Mouse (Mus musculus): ENCODE results near the gene Msx3.
A peak's percentile ranks its signal among the peaks of the same experiment; 100 is the strongest.

The Msx3 gene

DNA sequence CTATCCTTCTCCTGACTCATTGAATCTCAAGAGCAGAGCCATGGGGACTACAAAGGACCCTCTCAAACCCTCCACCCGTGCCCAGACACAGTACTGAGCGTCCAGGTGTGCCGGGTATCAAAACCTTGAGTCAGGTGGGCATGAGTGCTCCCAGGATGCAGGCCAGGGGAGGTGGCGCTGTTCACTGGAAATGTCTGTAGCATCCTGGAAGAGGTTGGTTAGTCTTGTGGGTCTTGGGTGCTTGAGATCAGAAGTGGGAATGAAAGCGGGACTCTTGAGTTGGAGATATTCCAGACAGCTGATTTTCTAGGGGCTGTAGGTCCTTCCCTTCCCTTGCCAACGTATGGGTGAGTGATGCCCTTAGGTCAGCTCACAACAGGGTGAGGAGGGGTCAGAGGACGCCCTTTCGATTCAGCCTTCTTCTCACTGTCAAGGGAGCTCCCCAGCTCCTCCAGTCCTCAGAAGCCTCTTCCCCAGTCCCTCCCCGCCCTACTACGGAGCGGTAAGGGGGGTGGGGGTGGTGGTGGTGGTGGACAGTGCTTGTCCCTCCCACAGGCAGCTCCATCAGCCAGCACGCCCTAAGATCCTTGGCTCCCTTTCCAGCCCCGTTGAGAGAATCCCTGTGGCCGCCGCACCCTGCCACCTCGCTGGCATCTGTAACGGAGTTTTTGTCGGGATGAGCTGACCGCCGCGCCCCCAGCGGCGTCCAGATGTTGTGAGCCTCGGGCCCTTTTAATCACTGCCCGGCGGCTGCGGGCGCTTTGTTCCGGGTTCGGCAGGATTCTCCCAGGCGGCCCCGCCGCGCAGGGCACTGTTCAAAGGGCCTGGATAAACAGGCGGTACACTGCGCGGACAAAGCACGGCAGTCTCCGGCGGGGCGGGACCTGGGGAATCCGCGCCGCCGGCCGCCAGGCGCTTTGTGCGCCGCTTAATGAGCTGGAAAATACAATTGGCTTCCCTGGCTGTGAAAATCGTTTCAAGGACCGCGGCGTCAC, 8.8 kb upstream of the Msx3 start:
- peak; percentile 35 for DNase-seq (ENCODE audit: low spot score)

DNA sequence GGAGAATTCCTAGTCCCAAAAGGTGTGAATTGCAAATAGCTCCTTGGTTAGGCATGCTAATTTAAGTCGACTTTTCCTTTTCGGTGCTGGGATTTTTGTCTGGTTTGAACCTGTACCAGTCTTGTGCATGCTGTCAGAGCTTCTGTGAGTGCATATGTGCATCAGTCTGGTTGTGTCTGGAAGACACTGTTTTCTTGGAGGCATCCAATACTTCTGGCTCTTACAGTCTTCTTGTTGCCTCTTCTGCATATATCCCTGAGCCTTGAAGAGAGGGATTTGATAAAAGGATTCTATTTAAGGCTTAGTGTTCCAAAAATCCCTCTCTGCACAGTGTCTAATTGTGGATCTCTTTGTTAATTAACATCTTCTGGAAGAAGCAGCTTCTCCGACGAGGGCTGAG, 5.2 kb upstream of the Msx3 start:
- no peak for DNase-seq (ENCODE audit: low spot score)

DNA sequence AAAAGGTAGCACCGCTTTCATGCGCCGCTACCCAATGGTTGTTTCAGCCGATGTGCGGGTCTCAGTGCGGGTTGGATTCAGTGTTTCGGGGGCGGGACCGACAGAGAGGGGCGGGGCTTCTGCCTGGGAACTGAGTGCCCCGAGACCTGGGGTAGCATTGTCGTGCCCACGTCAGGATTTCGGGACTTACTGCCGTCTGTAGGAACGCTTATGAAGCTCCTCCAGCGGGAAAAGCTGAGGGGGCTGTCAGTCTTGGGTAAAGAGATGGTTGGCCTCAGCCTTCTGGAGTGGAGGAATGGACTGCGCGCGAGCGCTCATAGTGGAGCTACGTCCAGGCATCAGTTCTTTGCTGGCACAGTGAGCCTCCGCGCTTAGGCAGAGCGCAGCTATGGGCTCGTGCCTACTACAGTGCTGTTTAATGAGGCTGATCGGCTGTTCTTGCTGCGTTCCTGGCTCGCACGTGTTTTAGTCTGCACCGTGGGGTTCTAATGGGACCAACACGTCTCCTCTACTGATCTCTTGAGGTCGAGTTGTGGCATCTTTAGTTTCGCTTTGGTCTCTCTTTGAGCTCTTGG, 313 bp upstream of the Msx3 start:
- no peak for DNase-seq (ENCODE audit: low spot score)

DNA sequence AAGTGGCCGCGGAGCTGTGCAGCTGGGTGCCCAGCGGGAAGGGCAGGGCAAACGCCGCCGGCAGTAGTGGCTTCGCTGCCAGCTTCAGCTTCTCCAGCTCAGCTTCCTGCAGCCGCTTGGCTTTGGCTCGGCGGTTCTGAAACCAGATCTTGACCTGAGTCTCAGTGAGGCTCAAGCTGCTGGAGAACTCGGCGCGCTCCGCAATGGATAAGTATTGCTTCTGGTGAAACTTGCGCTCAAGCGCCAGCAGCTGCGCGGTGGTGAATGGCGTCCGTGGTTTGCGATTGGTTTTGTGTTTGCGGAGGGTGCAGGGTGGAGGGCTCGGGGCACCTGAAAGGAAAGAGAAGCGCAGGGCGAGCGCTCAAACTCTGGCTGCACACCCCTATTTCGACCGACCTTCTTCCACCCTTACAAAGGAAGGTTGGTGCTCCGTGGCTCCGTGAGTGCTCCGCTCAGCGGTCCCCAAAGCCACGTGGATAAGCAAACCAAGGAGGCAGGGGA, 1.0 kb downstream of the Msx3 start:
- DNase-seq (ENCODE audit: low spot score), result no peak

DNA sequence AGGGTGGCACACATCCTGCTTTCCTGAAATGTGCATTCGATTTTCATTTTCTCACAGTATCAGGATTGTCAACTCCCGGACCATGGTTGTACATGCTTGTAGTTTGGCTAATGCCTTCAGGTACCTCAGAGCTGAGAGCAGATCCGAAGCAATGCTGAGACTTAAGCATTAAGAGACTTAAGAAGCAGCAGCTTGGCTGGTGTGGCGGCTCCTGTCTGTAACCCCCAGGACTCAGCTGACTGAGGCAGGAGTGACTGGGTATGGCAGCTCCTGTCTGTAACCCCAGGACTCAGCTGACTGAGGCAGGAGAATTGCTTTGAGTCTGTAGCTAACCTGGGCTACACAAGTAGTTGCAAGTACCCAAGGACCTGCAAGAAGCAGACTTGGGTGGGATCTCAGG, 3.3 kb downstream of the Msx3 start:
- no peak for DNase-seq (ENCODE audit: low spot score)

DNA sequence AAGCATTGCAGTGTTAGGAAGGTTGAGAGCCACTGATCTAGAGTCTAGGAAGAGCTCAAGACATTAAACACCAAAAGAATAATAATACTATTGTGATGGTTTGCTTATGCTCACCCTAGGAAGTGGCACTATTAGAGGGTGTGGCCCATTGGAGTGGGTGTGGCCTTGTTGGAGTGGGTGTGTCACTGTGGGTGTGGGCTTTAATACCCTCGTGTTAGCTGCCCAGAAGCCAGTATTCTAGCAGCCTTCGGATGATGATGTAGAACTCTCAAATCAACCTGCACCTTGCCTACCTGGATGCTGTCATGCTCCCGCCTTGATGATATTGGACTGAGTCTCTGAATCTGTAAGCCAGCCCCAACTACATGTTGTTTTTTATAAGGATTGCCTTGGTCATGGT, 6.2 kb downstream of the Msx3 start:
- DNase-seq (ENCODE audit: low spot score), result no peak

DNA sequence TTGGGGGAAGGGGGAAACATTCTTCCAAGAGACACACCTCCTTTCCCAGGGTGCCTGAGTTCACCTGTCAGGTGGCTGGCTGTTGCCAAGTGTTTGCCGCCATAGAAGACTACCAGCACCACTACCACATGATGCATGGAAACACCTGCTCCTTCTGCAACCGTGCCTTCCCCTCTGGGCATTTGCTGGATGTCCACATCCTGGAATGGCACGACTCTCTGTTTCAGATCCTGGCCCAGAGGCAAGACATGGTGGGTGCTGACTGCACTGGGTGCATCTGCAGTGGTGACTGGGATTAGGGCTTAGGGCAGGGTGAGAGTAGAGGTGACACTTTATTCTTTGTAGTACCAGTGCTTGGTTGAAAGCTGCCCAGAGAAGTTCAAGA, 11.7 kb downstream of the Msx3 start:
- no peak for DNase-seq (ENCODE audit: low spot score)

DNA sequence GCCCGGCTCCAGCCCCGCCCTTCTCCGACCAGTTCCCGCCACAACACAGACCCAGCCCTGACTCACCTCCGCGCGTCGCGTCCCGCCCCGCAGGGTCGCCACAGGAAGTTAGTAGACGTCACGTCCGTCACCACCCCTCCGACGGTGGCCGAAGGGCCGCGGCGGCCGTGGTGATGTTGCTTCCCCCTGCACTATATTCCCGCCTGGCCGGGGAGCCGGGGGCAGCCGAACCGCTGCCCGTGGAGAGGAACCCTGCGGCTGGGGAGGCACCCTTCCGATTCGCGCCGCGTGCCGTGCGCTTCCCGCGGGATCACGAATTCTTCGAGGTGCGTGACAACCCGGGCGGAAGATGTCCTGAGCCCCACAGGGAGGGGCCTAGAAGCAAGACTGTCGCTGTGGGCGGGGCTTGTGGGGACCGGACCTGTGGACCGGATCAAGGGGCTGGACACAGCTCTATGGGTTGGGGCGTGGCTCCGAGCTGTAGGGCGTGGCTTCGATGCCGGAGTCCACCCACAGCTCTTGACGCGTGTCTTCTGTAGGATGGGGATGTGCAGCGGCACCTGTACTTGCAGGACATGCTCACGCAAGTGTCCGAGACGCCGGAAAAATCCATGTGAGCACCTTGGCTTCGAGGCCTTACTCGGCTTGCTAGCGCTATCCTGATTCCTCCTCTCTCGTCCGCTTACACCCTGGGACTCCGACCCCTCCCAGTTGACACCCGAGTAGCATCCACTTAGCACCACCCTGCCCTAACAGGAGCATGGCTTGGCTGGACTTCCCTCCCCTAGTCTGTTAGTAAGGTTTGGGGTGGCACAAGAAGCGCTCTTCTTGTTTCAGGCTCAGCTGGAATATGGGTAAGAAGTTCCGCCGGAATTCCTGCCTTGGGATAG, 12.4 kb downstream of the Msx3 start, which contains the start of the genes Zfp511 and Tubgcp2:
Gene Zfp511, plus strand, starts transcription at position 111 of the 890 bp plus-strand sequence.
Gene Tubgcp2, minus strand, starts transcription at position 389 of the 890 bp plus-strand sequence.
- DNase-seq (ENCODE audit: low spot score), result peak; percentile 98

DNA sequence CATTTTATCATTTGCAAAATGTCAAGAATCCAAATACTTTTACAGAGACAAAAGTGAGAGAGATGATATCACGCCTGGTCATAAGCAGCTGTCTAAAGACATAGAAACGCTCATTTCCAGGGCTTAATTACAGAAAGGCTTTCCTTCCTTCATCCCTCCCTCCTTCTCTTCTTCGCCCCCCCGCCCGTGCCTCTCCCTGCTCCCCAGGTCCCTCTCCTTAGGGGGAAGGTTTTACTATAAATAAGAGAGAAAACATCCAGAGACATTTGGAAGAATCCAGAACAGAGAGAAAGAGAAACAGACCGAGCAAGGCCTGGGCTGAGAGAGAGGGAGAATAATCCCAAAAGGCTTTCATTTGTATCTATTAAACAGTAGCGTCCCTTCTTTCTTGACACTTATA, 13.4 kb downstream of the Msx3 start:
- DNase-seq (ENCODE audit: low spot score), result no peak

DNA sequence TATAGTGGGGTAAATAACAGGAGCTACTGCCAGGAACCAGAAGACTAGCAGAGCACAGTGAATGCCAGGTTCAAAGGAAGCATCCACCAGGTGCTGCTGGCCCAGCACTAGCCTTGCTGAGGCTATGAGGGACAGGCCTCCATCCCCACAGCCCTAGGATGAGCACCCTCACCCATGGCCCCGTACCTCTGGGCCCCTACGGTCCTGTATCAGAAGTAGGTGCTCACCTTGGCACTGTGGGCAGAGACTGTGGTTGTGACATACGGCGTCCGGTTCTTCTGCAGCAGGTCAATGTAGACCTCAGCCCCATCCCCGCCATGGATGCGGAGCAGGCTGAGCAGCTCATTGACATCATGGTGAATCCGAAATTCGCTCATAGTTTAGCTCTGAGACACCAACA, 15.5 kb downstream of the Msx3 start:
- no peak for DNase-seq (ENCODE audit: low spot score)

DNA sequence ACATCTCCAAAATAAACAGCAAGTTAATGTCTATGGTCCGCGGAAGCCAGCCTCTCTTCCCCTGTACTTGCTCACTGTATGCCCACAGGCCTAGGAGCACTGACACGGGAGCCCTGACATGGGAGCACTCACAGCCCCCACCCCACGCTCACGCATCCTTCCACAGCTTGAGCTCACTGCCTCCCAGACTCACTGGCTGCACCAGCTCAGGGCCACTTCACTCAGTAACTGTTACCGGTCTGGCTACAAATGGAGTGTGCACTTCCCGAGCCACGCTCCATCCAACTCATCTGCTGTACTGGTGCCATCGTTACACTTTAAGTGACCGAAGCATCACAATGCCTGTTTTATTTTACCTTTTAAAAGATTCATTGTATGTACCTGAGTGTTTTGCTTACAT, 16.5 kb downstream of the Msx3 start:
- DNase-seq (ENCODE audit: low spot score), result no peak

DNA sequence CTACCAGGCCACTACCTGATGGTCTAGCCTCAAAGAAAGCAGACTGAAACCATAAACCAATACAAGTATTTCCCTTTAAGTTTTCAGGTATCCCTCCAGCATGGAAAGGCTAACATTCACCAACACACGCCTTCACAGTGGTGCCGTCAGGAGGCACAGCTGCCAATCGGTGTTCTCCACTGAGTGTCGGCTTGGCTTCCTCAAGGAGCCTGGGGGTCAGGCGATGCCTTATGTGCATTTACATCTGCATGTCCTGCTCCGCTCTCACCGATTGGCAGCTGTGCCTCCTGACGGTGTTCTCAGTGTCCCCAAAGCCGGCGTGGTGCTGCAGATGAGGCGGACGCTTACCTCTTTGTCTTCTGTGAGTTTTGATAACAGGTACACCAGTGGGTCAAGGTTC, 17.1 kb downstream of the Msx3 start:
- no peak for DNase-seq (ENCODE audit: low spot score)

DNA sequence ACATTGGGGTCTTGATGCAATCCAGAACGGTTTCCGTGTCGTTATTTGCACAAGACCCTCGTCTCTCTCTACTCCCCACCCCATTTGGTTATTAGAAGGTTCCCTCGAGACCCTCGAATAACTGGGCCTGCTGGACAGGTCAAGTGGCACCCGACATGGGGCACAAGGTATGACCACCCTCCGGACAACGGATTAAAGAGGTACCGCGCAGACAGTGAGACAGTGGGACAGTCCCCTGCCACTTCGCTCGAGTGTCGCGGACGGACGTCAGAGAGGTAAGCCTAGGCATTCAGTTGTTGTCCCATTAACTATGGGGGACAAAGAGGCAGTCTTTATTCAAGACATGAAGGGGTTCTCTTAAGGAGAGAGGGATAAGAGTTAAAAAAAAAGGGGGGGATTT, 37.6 kb downstream of the Msx3 start:
- no peak for DNase-seq (ENCODE audit: low spot score)

DNA sequence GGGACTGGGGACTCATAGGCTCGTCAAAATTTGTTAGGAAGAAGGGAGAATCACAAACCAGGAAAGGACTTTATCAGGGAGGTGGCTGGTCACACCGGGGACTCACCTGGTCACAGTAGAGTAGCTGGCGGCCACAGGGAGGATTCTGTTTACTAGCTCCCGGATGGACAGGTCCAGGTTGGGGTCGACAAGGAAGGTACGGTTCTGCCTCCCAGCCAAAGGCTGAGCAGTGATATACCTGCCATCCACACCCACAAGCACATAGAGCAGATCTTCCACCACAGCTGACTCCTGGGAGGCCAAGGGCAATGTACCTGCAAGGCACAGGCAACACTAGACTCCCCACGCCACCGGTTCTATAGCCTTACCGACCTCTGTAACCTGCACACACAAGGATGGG, 41.1 kb downstream of the Msx3 start:
- DNase-seq (ENCODE audit: low spot score), result no peak

DNA sequence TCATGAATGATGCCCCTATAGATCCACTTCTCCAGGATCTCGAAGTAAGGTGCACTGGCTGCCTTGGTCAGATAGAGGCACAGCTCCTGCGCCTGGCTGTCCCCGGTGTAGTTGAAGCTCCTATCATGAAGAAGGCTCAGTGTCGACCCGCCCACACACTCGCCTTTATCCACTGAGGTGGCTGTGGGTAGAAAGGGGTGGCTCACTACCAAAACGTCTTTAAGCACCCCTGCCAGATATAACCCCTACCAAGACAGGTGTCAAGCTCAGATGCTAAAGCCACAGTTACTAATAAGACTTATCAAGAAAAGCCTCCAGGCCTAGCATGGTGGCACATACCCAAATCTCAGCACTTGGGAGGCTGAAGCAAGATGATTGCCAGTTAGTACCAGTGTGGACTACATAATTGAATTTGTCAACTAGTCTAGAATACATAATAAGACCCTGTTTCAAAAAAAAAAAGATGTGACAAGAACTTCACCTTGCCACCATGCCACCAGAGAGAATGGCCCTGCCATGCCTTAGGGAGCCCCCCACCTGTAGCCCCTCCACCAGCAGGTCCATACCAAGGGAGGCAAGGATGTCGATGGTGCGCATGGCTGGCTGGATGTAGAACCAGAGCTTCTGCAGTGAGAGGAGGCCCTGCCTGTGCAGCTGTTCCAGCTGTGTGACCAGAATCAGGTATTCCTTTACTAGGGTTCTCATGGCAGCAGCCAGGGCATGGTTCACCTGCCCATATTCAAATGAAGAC, 41.9 kb downstream of the Msx3 start:
- no peak for DNase-seq (ENCODE audit: low spot score)

DNA sequence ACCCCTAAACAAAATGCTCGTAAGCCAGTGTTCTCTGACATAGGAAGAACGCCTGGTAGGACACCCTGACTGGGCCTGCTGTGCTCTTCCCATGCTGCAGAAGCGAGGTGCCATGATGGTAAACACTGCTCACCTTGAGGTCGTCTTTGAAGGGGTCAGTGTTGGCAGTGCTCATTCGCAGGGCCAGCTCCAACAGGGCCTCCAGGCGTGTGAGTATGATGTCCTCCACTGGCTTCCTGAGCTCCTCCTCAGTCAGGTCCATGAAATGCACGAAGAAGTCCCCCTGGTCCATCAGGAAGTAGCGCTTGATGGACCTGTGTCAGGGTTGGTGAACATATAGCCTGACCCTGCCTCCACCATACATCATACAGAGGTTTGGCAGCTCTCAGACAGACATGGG, 44.2 kb downstream of the Msx3 start:
- no peak for DNase-seq (ENCODE audit: low spot score)

DNA sequence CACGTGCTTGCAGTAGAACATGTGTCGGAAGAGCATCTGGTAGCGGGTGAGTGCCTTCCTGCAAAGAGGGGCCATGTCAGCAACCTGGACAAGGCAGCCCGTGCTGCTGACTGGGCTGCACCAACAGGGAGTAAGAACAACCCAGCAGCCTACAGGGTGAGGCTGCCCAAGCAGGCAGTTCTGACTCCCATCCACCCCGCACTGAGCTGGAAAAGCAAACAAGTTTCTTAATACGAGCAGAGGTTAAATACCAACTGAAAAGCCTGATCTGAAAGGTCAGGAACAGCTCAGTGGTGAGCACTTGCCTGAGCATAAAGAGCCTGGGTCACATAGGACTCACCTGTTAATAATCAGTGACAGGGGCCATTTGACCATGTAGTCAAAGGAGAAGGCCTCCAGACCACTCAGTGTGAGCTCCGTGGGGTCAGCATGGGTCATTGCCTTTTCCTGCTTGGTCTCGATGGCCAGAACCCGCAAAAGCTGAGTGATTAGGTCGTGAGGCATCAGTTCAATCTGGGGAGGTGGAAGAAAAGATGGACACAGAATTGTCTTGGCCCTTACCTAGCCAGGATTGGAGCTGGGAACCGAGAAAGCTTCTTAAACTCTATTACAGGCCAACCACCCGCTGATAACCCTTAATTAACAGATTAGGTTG, 47.7 kb downstream of the Msx3 start:
- peak; percentile 31 for DNase-seq (ENCODE audit: low spot score)

DNA sequence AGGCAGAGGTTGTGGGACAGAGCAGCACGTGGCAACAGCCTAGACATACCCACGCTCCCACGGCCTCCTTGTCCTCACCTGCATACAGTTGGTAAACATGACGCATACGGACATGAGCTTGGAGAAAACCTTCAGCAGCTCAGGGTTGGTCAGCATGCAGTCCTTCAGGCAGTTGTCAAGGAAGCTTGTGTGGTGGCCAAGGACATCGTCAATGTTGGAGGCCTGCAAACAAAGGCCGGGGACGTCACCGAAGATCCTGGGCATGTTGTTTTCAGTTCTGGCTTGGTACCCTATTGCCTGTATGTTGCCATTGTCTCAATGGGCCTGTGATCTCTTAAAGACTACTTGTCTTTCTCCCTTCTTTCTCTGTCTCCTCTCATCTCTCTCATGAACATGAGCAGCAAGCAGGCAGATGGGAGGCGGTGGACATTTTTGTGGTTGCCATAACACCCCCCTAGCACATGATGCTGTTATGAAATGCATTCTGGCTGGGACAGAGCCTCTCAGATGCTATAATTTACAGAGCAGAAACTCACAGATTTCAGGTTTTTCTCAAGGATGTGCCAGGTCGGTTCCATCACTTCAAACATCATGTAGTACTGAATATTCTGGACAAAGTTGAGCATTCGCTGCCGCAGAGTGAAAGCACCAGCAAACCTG, 50.1 kb downstream of the Msx3 start:
- no peak for DNase-seq (ENCODE audit: low spot score)
